Mouse (Mus musculus) kidney, embryonic 16.5 days (tissue): ENCODE data around the gene Ugt1a6b. TPM values are rescaled to one million over a fixed set of nuclear protein-coding genes. Genes with fewer than 3 reads are reported as not detected.
"Not testable (repeated sequence)": the region's sequence is repeated elsewhere in the genome, so short reads cannot be mapped to it uniquely, and the experiment has no call there.

Experiments used
- ATAC-seq: fragments of 200-750 bp; cut with Nextera tagmentation; 2 replicates; pipeline ENCODE4 v1.8.0; 2017; ENCODE audit warnings: moderate TSS enrichment; ENCODE audit not compliant: low FRiP score, low TSS enrichment
- H3K27ac ChIP-seq: fragments of 300-500 bp; sonication (generic); 2 replicates; pipeline ENCODE4 v1.5.1; 2014; ENCODE audit warnings: low read length
- H3K27me3 ChIP-seq: fragments of 300-500 bp; sonication (generic); 2 replicates; pipeline ENCODE4 v1.6.1; 2014; ENCODE audit warnings: low read length, control low read depth, mixed read lengths; ENCODE audit not compliant: insufficient read depth
- H3K36me3 ChIP-seq: fragments of 300-500 bp; sonication (generic); 2 replicates; pipeline ENCODE4 v1.6.1; 2014; ENCODE audit warnings: low read length, control low read depth, mixed read lengths; ENCODE audit not compliant: insufficient read depth
- H3K4me1 ChIP-seq: fragments of 300-500 bp; sonication (generic); 2 replicates; pipeline ENCODE4 v1.6.1; 2014; ENCODE audit warnings: low read length, control low read depth, mixed read lengths; ENCODE audit not compliant: insufficient read depth
- H3K4me2 ChIP-seq: fragments of 300-500 bp; sonication (generic); replicated peaks from 2 replicates; pipeline ENCODE4 v1.6.1; 2014; ENCODE audit warnings: low read depth, low read length
- H3K4me3 ChIP-seq: fragments of 300-500 bp; sonication (generic); 2 replicates; pipeline ENCODE4 v1.5.1; 2014; ENCODE audit warnings: mild to moderate bottlenecking, low read length
- H3K9ac ChIP-seq: fragments of 300-500 bp; sonication (generic); replicated peaks from 2 replicates; pipeline ENCODE4 v1.6.1; 2014; ENCODE audit warnings: low read length
- H3K9me3 ChIP-seq: fragments of 300-500 bp; sonication (generic); 2 replicates; pipeline ENCODE4 v1.6.1; 2016; ENCODE audit warnings: low read length, control low read depth
- WGBS: fragments of 180-500 bp; shearing (Covaris S2); extraction: QIAGEN DNeasy Blood & Tissue Kit; methylation state at CpG from one replicate; pipeline ENCODE4 v1.1.7; 2014; 5-methylcytosine and 5-hydroxymethylcytosine counted together
- polyA plus RNA-seq: library from polyadenylated mRNA; unstranded; fragments of >200 nt; fragmentation: Nextera tagmentation; extraction: Ambion mirVana; gene quantifications from 2 replicates; pipeline ENCODE4 v1.2.1, GENCODE M21; 2015

Gene Ugt1a6b
- polyA plus RNA-seq, 1 experiment from 2014 or later: 0.81 TPM

GRCm38 (mm10) chr1:88136646-88137045 lies 33.6 kb downstream of the Ugt1a6b start:
- Histone ChIP-seq H3K4me1 (peaks cover 13% of the 10 kb centered on the region), H3K27ac (no peak overlapping the region), H3K4me3 (no peak overlapping the region), H3K27me3 (no peaks in the 10 kb centered on the region), H3K36me3 (no peaks in the 10 kb centered on the region), H3K4me2 (no peak overlapping the region), H3K9ac (no peak overlapping the region), H3K9me3 (no peaks in the 10 kb centered on the region)
- 45% methylated on average over 2 of the region's 2 CpGs for WGBS
- ATAC-seq: no peak

DNA sequence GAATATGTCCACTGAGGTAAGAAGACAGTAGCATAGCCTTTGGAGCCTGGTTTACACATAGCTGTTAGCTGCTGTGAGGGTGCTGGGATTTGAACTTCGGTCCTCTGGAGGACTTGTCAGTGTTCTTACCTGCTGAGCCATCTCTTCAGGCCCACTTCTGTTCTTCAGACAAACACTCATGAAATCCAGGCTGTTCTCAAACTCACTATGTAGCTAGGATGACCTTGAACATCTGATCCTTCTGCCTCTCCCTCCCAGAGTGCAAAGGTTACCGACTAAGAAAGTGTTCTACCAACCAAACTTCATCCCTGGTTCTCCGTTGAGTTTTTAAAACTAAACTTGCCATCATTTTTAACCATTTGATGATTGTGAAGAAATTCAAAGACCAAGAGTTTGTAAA lies 34.2 kb downstream of the Ugt1a6b start:
- WGBS: 84% methylated on average over 3 of the region's 3 CpGs
- H3K36me3 ChIP-seq: no peaks in the 10 kb centered on the region
- ATAC-seq: no peak
- peaks cover 13% of the 10 kb centered on the region for H3K4me1 ChIP-seq
- H3K27me3 ChIP-seq: no peaks in the 10 kb centered on the region
- H3K4me2 ChIP-seq: no peak overlapping the region
- no peak overlapping the region for H3K4me3 ChIP-seq
- H3K9ac ChIP-seq: no peak overlapping the region
- H3K9me3 ChIP-seq: no peaks in the 10 kb centered on the region
- H3K27ac ChIP-seq: no peak overlapping the region

GRCm38 (mm10) chr1:88138145-88138544 lies 35.1 kb downstream of the Ugt1a6b start:
- H3K4me3 ChIP-seq: no peak overlapping the region
- H3K4me2 ChIP-seq: no peak overlapping the region
- peaks cover 13% of the 10 kb centered on the region for H3K4me1 ChIP-seq
- H3K9ac ChIP-seq: no peak overlapping the region
- WGBS: 87% methylated on average over 1 of the region's 1 CpGs
- no peaks in the 10 kb centered on the region for H3K36me3 ChIP-seq
- H3K27ac ChIP-seq: no peak overlapping the region
- no peaks in the 10 kb centered on the region for H3K27me3 ChIP-seq
- H3K9me3 ChIP-seq: no peaks in the 10 kb centered on the region
- no peak for ATAC-seq

GRCm38 (mm10) chr1:88140492-88140891 lies 37.4 kb downstream of the Ugt1a6b start:
- not testable (repeated sequence) for H3K27me3 ChIP-seq, H3K9me3 ChIP-seq, H3K4me1 ChIP-seq, H3K36me3 ChIP-seq, H3K27ac ChIP-seq, H3K4me2 ChIP-seq, H3K4me3 ChIP-seq, H3K9ac ChIP-seq
- 42% methylated on average over 1 of the region's 1 CpGs for WGBS
- peak; percentile 83 for ATAC-seq

GRCm38 (mm10) chr1:88143966-88144675 lies 41.1 kb downstream of the Ugt1a6b start:
- H3K9ac ChIP-seq, H3K36me3 ChIP-seq, H3K9me3 ChIP-seq, H3K4me3 ChIP-seq, H3K4me1 ChIP-seq, H3K27ac ChIP-seq, H3K27me3 ChIP-seq, H3K4me2 ChIP-seq: not testable (repeated sequence)
- 2% methylated on average over 4 of the region's 5 CpGs for WGBS
- peak; percentile 63; the same call in 1 of the 2 replicates for ATAC-seq

GRCm38 (mm10) chr1:88145278-88145677 lies 42.2 kb downstream of the Ugt1a6b start:
- 65% methylated on average over 2 of the region's 2 CpGs for WGBS
- H3K27me3 ChIP-seq, H3K4me1 ChIP-seq: not testable (repeated sequence)

DNA sequence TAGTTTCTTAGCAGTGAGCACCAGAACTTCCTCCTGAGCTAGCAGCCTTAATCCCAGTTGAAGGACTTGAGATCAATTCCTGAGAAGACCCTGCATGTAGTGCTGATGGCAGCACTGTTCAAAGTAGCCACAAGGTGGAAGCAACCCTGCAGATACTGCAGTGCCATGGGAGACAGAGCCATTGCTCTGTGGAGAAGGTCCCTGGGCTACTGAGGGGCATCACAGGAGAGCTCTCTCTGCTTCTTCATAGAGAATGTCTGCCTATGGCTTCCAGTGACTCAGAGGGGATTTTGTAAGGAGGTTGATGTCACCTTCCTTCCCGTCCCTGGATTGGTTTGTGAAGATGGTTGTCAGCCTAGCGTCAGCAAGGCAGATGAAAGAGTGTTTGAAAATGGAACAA lies 47.1 kb downstream of the Ugt1a6b start:
- ATAC-seq: not testable (repeated sequence)
- WGBS: 82% methylated on average over 2 of the region's 2 CpGs

More at GRCm38 (mm10) chr1:88145278-88145677, 42.2 kb downstream of the Ugt1a6b start:
- H3K9ac ChIP-seq, H3K27ac ChIP-seq, H3K4me3 ChIP-seq, ATAC-seq, H3K4me2 ChIP-seq, H3K36me3 ChIP-seq, H3K9me3 ChIP-seq: not testable (repeated sequence)

GRCm38 (mm10) chr1:88158430-88158829 lies 55.4 kb downstream of the Ugt1a6b start:
- H3K4me2 ChIP-seq: no peak overlapping the region
- 72% methylated on average over 2 of the region's 2 CpGs for WGBS
- H3K27ac ChIP-seq: no peak overlapping the region
- no peaks in the 10 kb centered on the region for H3K27me3 ChIP-seq
- no peaks in the 10 kb centered on the region for H3K9me3 ChIP-seq
- no peak overlapping the region for H3K9ac ChIP-seq
- H3K4me1 ChIP-seq: no peaks in the 10 kb centered on the region
- H3K4me3 ChIP-seq: no peak overlapping the region
- H3K36me3 ChIP-seq: no peaks in the 10 kb centered on the region
- no peak for ATAC-seq

More for the DNA sequence above, 47.1 kb downstream of the Ugt1a6b start:
- H3K27me3 ChIP-seq, H3K4me1 ChIP-seq, H3K36me3 ChIP-seq, H3K27ac ChIP-seq, H3K4me2 ChIP-seq, H3K9me3 ChIP-seq, H3K4me3 ChIP-seq, H3K9ac ChIP-seq: not testable (repeated sequence)

GRCm38 (mm10) chr1:88165711-88166110 lies 62.7 kb downstream of the Ugt1a6b start, which contains the start of gene Ugt1a5:
Gene Ugt1a5, plus strand, starts transcription at chr1:88166012.
- H3K27me3 ChIP-seq: no peaks in the 10 kb centered on the region
- H3K4me1 ChIP-seq: no peaks in the 10 kb centered on the region
- H3K27ac ChIP-seq: no peak within 1 kb of the TSS
- no peaks in the 10 kb centered on the region for H3K36me3 ChIP-seq
- ATAC-seq: no peak
- peaks cover 5% of the 10 kb centered on the region; the same call in 1 of the 2 replicates for H3K9me3 ChIP-seq
- no peak within 1 kb of the TSS for H3K4me2 ChIP-seq
- no peak within 1 kb of the TSS for H3K4me3 ChIP-seq
- no peak within 1 kb of the TSS for H3K9ac ChIP-seq
- WGBS: 80% methylated on average over 5 of the region's 5 CpGs

- peaks cover 11% of the 10 kb centered on the region; the same call in 1 of the 2 replicates for H3K9me3 ChIP-seq
- not testable (repeated sequence) for H3K27ac ChIP-seq, H3K4me1 ChIP-seq, H3K27me3 ChIP-seq, H3K4me2 ChIP-seq, ATAC-seq, H3K9ac ChIP-seq, H3K4me3 ChIP-seq, H3K36me3 ChIP-seq
- 86% methylated on average over 5 of the region's 7 CpGs for WGBS
These were observed 69.1 kb downstream of the Ugt1a6b start for GRCm38 (mm10) chr1:88172190-88172589.
